Mouse (Mus musculus) C2C12 (cell line): ENCODE results near the gene Nmnat3. TPM values are rescaled to one million over a fixed set of nuclear protein-coding genes. Genes with fewer than 3 reads are reported as not detected.

Source experiments
- H3K27me3 ChIP-seq: one replicate; pipeline ENCODE4 v1.6.1; 2011; ENCODE audit not compliant: control insufficient read depth, insufficient read depth, insufficient read length
- H3K36me3 ChIP-seq: one replicate; pipeline ENCODE4 v1.6.1; 2011; ENCODE audit not compliant: control insufficient read depth, insufficient read depth
- H3K4me3 ChIP-seq: one replicate; pipeline ENCODE4 v1.5.1; 2011; ENCODE audit warnings: mild to moderate bottlenecking, control low read depth; ENCODE audit not compliant: poor library complexity, insufficient read depth, severe bottlenecking
- H3K79me2 ChIP-seq: one replicate; pipeline ENCODE4 v1.6.1; 2011; ENCODE audit not compliant: control insufficient read depth, insufficient read depth
- H3K79me3 ChIP-seq: one replicate; pipeline ENCODE4 v1.6.1; 2011; ENCODE audit warnings: low read depth, control low read depth
- H3ac ChIP-seq: one replicate; pipeline ENCODE3; 2011; ENCODE audit warnings: low read depth; ENCODE audit not compliant: control insufficient read depth, insufficient read length
- CEBPB ChIP-seq: IDR thresholded peaks from one replicate; pipeline ENCODE4 v1.6.1; 2011; ENCODE audit warnings: low read depth, mild to moderate bottlenecking, control low read depth, moderate library complexity
- CTCF ChIP-seq: IDR thresholded peaks from one replicate; pipeline ENCODE4 v1.5.1; 2011; ENCODE audit not compliant: control insufficient read depth, insufficient read depth, insufficient read length
- FOSL1 ChIP-seq: IDR thresholded peaks from one replicate; pipeline ENCODE4 v1.8.0; 2011; ENCODE audit warnings: mild to moderate bottlenecking, low read length; ENCODE audit not compliant: poor library complexity, insufficient read depth, severe bottlenecking
- MAX ChIP-seq: IDR thresholded peaks from one replicate; pipeline ENCODE4 v1.6.1; 2011; ENCODE audit warnings: mild to moderate bottlenecking, control low read depth
- MYOD1 ChIP-seq: IDR thresholded peaks from one replicate; pipeline ENCODE4 v1.6.1; 2011; ENCODE audit warnings: low read depth; ENCODE audit not compliant: control insufficient read depth, insufficient read length
- MYOG ChIP-seq: IDR thresholded peaks from one replicate; pipeline ENCODE4 v1.6.1; 2011; ENCODE audit not compliant: control insufficient read depth, insufficient read length; ENCODE audit errors: extremely low read depth
- USF1 ChIP-seq: IDR thresholded peaks from one replicate; pipeline ENCODE4 v1.6.1; 2011; ENCODE audit warnings: low read depth, mild to moderate bottlenecking, control low read depth, moderate library complexity
- polyA plus RNA-seq: library from polyadenylated mRNA; unstranded; fragments of >200 nt; fragmentation: generic; extraction: Trizol; gene quantifications from one replicate; pipeline ENCODE4 v1.2.1, GENCODE M21; 2012; ENCODE audit warnings: missing spikeins

Nmnat3 gene
- polyA plus RNA-seq, 1 experiment = 0.34 TPM

DNA sequence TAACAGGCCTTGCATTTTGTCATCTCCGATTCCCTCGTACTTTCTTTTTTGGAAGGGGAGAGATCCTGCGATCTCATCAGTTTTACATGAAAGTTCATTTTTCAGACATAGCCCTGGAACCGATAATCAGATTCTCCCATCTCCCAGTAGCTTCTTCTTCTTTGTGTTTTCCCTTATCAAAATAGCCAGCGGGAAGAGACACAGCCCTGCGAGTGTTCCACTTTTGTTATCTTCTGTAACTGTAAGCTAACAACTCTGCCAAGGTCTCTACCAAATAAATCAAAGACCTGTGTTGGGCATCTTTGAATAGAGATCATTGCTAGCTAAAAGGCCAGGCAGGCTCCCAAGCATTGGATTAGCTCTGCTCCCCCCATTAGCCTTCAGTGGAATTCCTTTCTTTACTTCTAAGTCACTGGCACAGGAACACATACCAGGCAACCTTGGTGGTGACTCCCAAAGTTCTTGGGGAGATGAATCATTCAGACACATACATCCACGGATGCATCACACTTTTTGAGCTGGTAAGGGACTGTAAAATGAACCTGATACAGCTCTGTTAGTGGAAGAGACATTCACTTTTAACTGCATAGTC is 26.9 kb downstream of the Nmnat3 start:
- Histone ChIP-seq H3K27me3 (no peaks in the 10 kb centered on the region), H3K79me3 (no peaks in the 10 kb centered on the region), H3ac (no peak overlapping the region), H3K79me2 (no peaks in the 10 kb centered on the region), H3K4me3 (no peak overlapping the region), H3K36me3 (no peaks in the 10 kb centered on the region)
- TF ChIP-seq USF1 = no peak

DNA sequence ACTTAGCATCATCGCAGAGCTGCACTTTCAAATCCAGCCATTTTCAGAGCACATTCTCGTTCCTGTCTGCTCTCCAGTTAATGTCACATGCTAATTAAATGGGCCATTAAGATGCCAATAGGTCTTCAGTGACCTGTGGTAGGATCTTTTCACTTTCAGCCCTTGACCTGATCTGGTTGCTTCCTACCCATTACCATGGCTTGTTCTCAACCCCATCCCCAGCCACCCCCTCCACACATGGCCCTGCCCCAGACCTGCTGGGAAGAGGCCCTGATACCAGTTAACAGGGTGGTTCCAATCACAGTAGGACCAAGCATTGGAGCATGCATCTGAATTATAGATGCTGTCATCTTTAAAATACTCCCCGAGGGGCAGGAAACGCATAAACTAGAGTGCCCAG is 30.7 kb downstream of the Nmnat3 start:
- Histone ChIP-seq H3K79me2 (no peaks in the 10 kb centered on the region), H3K27me3 (no peaks in the 10 kb centered on the region), H3K79me3 (no peaks in the 10 kb centered on the region), H3K4me3 (no peak overlapping the region), H3ac (no peak overlapping the region), H3K36me3 (no peaks in the 10 kb centered on the region)
- TF ChIP-seq USF1 (no peak), FOSL1 (no peak), MYOD1 (no peak)

DNA sequence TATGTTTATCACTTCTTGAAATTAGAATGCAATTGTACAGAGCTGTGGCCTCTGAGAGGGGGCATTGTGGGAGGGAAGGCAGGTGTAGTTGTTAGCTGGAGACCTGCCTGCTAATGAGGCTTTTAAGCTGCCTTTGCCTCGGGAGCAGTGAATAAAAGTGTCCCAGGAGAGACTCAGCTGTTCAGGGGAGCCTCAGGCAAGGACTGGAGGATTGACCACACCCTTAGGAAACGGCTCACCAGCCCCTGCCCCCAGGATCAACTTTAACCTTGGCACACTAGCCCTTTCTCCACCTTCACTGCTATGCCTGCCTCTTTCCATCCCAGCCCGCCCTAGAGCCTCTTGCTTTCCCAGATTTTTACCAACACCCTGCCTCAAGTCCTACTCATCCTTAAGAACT is 31.6 kb downstream of the Nmnat3 start:
- Histone ChIP-seq H3K4me3 (no peak overlapping the region), H3K79me2 (no peaks in the 10 kb centered on the region), H3K36me3 (no peaks in the 10 kb centered on the region), H3ac (no peak overlapping the region), H3K79me3 (no peaks in the 10 kb centered on the region), H3K27me3 (no peaks in the 10 kb centered on the region)
- no peak for TF ChIP-seq MAX
- TF ChIP-seq USF1 = no peak
- no peak for TF ChIP-seq MYOG
- no peak for TF ChIP-seq CTCF
- TF ChIP-seq FOSL1 = no peak
- TF ChIP-seq MYOD1 = no peak
- TF ChIP-seq CEBPB = no peak

GRCm38 (mm10) chr9:98320785-98321184 is 33.5 kb downstream of the Nmnat3 start:
- Histone ChIP-seq H3K36me3 (no peaks in the 10 kb centered on the region), H3K4me3 (no peak overlapping the region), H3ac (no peak overlapping the region), H3K27me3 (no peaks in the 10 kb centered on the region), H3K79me2 (no peaks in the 10 kb centered on the region), H3K79me3 (no peaks in the 10 kb centered on the region)
- TF ChIP-seq CTCF (no peak), MAX (no peak), USF1 (no peak), MYOD1 (no peak), FOSL1 (no peak), MYOG (no peak), CEBPB (no peak)

GRCm38 (mm10) chr9:98326088-98326487 is 38.9 kb downstream of the Nmnat3 start:
- H3K79me3 ChIP-seq = no peaks in the 10 kb centered on the region
- no peaks in the 10 kb centered on the region for H3K36me3 ChIP-seq
- peaks cover 4% of the 10 kb centered on the region for H3K27me3 ChIP-seq
- no peak for TF ChIP-seq CTCF
- no peak for TF ChIP-seq MAX
- TF ChIP-seq MYOG = no peak
- TF ChIP-seq MYOD1 = no peak
- TF ChIP-seq CEBPB = no peak
- TF ChIP-seq USF1 = no peak
- H3K79me2 ChIP-seq = no peaks in the 10 kb centered on the region
- H3K4me3 ChIP-seq = no peak overlapping the region
- no peak overlapping the region for H3ac ChIP-seq

DNA sequence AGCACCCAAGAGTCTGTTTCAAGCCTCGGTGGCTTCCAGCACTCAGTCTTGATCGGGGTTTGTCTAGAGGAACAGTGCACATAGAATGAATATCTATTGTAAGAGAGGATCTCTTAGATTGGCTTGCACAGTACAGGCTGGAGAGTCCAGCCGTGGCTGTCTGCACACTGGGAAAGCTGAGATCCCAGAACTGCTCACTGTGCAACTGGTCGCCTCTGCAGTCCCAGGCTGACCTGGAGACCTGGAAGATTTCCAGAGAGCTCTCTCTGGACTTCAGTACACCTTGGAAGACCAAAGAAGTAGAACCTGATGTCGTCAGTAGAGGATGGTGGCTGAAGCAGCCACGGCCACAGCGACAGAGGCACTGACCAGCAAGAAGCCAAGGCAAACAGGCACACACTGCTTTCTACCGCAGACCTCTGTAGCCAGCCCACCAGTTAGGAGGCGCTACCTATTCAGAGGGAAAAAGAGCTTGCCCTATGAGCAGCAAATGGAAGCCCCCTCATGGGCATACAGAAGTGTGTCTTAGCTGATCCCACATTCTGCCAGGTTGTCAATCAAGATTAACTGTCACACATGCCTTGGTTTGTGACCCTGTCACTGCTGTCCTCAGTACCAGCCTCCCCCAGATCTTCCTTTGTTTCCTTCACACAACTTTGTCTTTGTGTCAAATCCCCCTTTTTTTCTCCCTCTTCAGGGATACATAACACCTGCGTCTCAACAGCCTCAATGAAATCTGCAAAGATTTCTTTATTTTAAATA is 41.4 kb downstream of the Nmnat3 start:
- H3K27me3 ChIP-seq = peaks cover 4% of the 10 kb centered on the region
- no peaks in the 10 kb centered on the region for H3K79me2 ChIP-seq
- no peak for TF ChIP-seq CEBPB
- TF ChIP-seq MYOG = no peak
- no peak for TF ChIP-seq FOSL1
- no peak for TF ChIP-seq CTCF
- TF ChIP-seq MYOD1 = no peak
- TF ChIP-seq USF1 = no peak
- no peak for TF ChIP-seq MAX
- no peak overlapping the region for H3ac ChIP-seq
- no peaks in the 10 kb centered on the region for H3K79me3 ChIP-seq
- H3K4me3 ChIP-seq = no peak overlapping the region
- no peaks in the 10 kb centered on the region for H3K36me3 ChIP-seq
